In the genomic region with DNA sequence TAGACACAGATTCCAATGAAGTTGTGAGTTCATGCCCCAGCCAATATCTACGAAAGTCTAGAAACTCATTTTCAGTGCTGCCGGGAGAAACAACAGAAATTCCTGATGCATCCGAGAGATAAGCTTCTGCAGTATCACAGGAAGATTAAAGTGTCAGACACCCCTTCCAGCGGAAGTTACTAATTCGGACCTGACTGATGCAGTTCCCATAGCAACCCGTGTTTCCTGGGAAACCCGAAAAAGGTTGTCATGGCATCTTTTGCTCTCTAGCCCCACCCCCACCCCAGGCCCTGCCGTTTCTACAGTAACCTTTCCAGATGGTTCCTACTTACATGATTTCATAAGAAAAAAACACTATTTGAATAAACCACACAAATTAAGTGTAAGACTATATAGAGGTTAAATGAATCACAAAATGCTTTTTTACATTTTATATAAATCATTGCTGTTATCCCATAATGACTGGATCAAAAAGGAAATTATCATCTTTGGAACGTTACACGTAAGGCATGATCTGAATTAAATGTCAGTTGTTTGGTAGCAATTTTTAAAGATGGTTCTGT, we compare ENCODE assay signal across 7 mouse cellular contexts. TPM values are rescaled to one million over a fixed set of nuclear protein-coding genes. Genes with fewer than 3 reads are reported as not detected.
DNase-seq lines count a peak whose midpoint lies in the region; ATAC-seq and TF ChIP-seq lines count a peak whose summit lies in the region.

No protein-coding gene starts in this region.

- H3K27ac ChIP-seq in liver, embryonic 12.5 days, result no peak overlapping the region
- peak overlapping the region; percentile 26; the same call in 1 of the 2 replicates for H3K27ac ChIP-seq in olfactory bulb, adult 2 months (ENCODE audit: insufficient read depth, low read depth, low read length)

- no peaks in the 10 kb centered on the region for H3K9me3 ChIP-seq in liver, embryonic 12.5 days (replicated peaks)

- peak overlapping the region; percentile 92; the same call in 1 of the 2 replicates for H3K4me2 ChIP-seq in liver, embryonic 12.5 days

- H3K9ac ChIP-seq in liver, embryonic 12.5 days, result no peak overlapping the region

- TF ChIP-seq CTCF in olfactory bulb, adult 2 months (IDR thresholded peaks at IDR 0.05; ENCODE audit: insufficient read depth, low read depth, low read length), result no peak

- peak; percentile 33 for ATAC-seq in CD4-positive, CD25-positive, alpha-beta regulatory T cell, adult 4 months
- ATAC-seq in activated CD4-positive, CD25-positive, alpha-beta regulatory T cell, adult 4 months, result peak; percentile 30
- ATAC-seq in liver, embryonic 12.5 days, result no peak

- TF ChIP-seq POLR2A in olfactory bulb, adult 2 months (IDR thresholded peaks at IDR 0.05; ENCODE audit: insufficient read depth, low read depth, low read length), result no peak

- 28% methylated on average over 10 of the region's 10 CpGs for WGBS in liver, embryonic 12.5 days (ENCODE audit: insufficient replicate concordance)
- 18% methylated on average over 10 of the region's 10 CpGs for WGBS in olfactory bulb, adult 2 months

- peaks cover 4% of the 10 kb centered on the region; the same call in 1 of the 2 replicates for H3K4me1 ChIP-seq in liver, embryonic 12.5 days
- H3K4me1 ChIP-seq in olfactory bulb, adult 2 months (ENCODE audit: control insufficient read depth, insufficient read depth, low read length), result peaks cover 4% of the 10 kb centered on the region

- peak; percentile 50 to 56 for DNase-seq in frontal cortex, postnatal 14 days (ENCODE audit: low spot score in 2 of 2)
- no peak for DNase-seq in adrenal gland, adult 18-20 months (ENCODE audit: low spot score in 2 of 2)
- DNase-seq in cerebellum, adult 11-12 months, result no peak

- peak overlapping the region; percentile 64; the same call in 1 of the 2 replicates for H3K4me3 ChIP-seq in liver, embryonic 12.5 days
- peak overlapping the region; percentile 26 for H3K4me3 ChIP-seq in olfactory bulb, adult 2 months (ENCODE audit: insufficient read depth, low read depth, low read length)

- H3K36me3 ChIP-seq in liver, embryonic 12.5 days, result no peaks in the 10 kb centered on the region

- peaks cover 45% of the 10 kb centered on the region for H3K27me3 ChIP-seq in liver, embryonic 12.5 days (replicated peaks)

RNA-seq across cellular contexts. Expression of gene Kcna3, which starts 2.8 kb away (rescaled TPM):
- polyA plus RNA-seq in CD4-positive, CD25-positive, alpha-beta regulatory T cell, adult 4 months (2017; shearing (Covaris generic)), result 10 to 100 TPM in 1 of 2 experiments, 1 to 10 TPM in 1; 9.8 to 15.2 TPM
- polyA plus RNA-seq in activated CD4-positive, CD25-positive, alpha-beta regulatory T cell, adult 4 months (2017; shearing (Covaris generic)), result 10 to 100 TPM in 1 of 2 experiments, 1 to 10 TPM in 1; 9.3 to 10.1 TPM
- 4.4 and 5.3 TPM in 2 replicates for polyA plus RNA-seq in liver, embryonic 12.5 days (2016; fragmentation: Nextera tagmentation; extraction: Ambion mirVana)
- not detected in 2 replicates for polyA plus RNA-seq in olfactory bulb, adult 2 months (2012; ENCODE audit: insufficient read depth, insufficient read length, low replicate concordance, missing spikeins)
- 1 to 10 TPM in 1 of 2 experiments, under 1 TPM in 1; 0.83 to 1.3 TPM for total RNA-seq in adrenal gland, adult 18-20 months (2021)

Comparison
In these comparisons a context has a peak if more than half of its experiments do, and no peak if none do; other contexts are left out.
1. DNase-seq: peak in frontal cortex, postnatal 14 days (2 of 2); none in adrenal gland, adult 18-20 months (0 of 2) and cerebellum, adult 11-12 months (single experiment).